Mouse (Mus musculus) embryonic facial prominence, embryonic 11.5 days (tissue): ENCODE results near the gene Zbtb49. TPM values are rescaled to one million over a fixed set of nuclear protein-coding genes. Genes with fewer than 3 reads are reported as not detected.
A peak's percentile ranks its signal among the peaks of the same experiment; 100 is the strongest.

Experiments used
- ATAC-seq: fragments of 200-750 bp; cut with Nextera tagmentation; replicated peaks from 2 replicates; pipeline ENCODE4 v1.8.0; 2017; ENCODE audit warnings: low read depth; ENCODE audit not compliant: insufficient number of reproducible peaks, low FRiP score, low TSS enrichment
- DNase-seq: peaks from one replicate; pipeline ENCODE4 v3.0.0-alpha.2; 2015; ENCODE audit warnings: low spot score
- H3K27ac ChIP-seq: fragments of 300-500 bp; sonication (generic); replicated peaks from 2 replicates; pipeline ENCODE4 v1.5.1; 2014; ENCODE audit warnings: mild to moderate bottlenecking, low read depth, low read length, control low read depth
- H3K27me3 ChIP-seq: fragments of 300-500 bp; sonication (generic); 2 replicates; pipeline ENCODE4 v1.6.1; 2014; ENCODE audit warnings: mild to moderate bottlenecking, low read length, moderate library complexity, mixed read lengths; ENCODE audit not compliant: control insufficient read depth, insufficient read depth
- H3K36me3 ChIP-seq: fragments of 300-500 bp; sonication (generic); replicated peaks from 2 replicates; pipeline ENCODE4 v1.6.1; 2014; ENCODE audit warnings: low read depth, mild to moderate bottlenecking, low read length, moderate library complexity, mixed read lengths; ENCODE audit not compliant: control insufficient read depth, insufficient read depth
- H3K4me1 ChIP-seq: fragments of 300-500 bp; sonication (generic); 2 replicates; pipeline ENCODE4 v1.6.1; 2014; ENCODE audit warnings: low read length, mixed read lengths; ENCODE audit not compliant: control insufficient read depth, insufficient read depth
- H3K4me2 ChIP-seq: fragments of 300-500 bp; sonication (generic); 2 replicates; pipeline ENCODE4 v1.6.1; 2014; ENCODE audit warnings: low read depth, mild to moderate bottlenecking, control low read depth, low read length, moderate library complexity
- H3K4me3 ChIP-seq: fragments of 300-500 bp; sonication (generic); 2 replicates; pipeline ENCODE4 v1.5.1; 2014; ENCODE audit warnings: low read depth, low read length, control low read depth
- H3K9ac ChIP-seq: fragments of 300-500 bp; sonication (generic); replicated peaks from 2 replicates; pipeline ENCODE4 v1.6.1; 2014; ENCODE audit warnings: mild to moderate bottlenecking, control low read depth, low read length
- H3K9me3 ChIP-seq: fragments of 300-500 bp; sonication (generic); replicated peaks from 2 replicates; pipeline ENCODE4 v1.6.1; 2016; ENCODE audit warnings: mild to moderate bottlenecking, low read length, inconsistent platforms, mixed read lengths; ENCODE audit not compliant: control insufficient read depth
- WGBS: fragments of 180-500 bp; shearing (Covaris S2); extraction: QIAGEN DNeasy Blood & Tissue Kit; methylation state at CpG from one replicate; pipeline ENCODE4 v1.1.7; 2014; 5-methylcytosine and 5-hydroxymethylcytosine counted together
- polyA plus RNA-seq: library from polyadenylated mRNA; unstranded; fragments of >200 nt; fragmentation: Nextera tagmentation; extraction: Ambion mirVana; gene quantifications from 2 replicates; pipeline ENCODE4 v1.2.1, GENCODE M21; 2014

Gene Zbtb49
- polyA plus RNA-seq, result 12.1 and 13.4 TPM in 2 replicates

- ATAC-seq (peak; percentile 92), DNase-seq (peak; percentile 92)
- peak within 1 kb of the TSS; percentile 67 for H3K4me2 ChIP-seq
- peak within 1 kb of the TSS; percentile 93 for H3K4me3 ChIP-seq
- peak within 1 kb of the TSS; percentile 41; the same call in 1 of the 2 replicates for H3K27ac ChIP-seq
- WGBS, result under 1% methylated on average over 55 of the region's 55 CpGs
- no peaks in the 10 kb centered on the region for H3K9me3 ChIP-seq
- H3K9ac ChIP-seq, result peak within 1 kb of the TSS; percentile 82
- no peaks in the 10 kb centered on the region for H3K27me3 ChIP-seq
- no peaks in the 10 kb centered on the region for H3K36me3 ChIP-seq
- H3K4me1 ChIP-seq, result peaks cover 4% of the 10 kb centered on the region; the same call in 1 of the 2 replicates
These were observed at the start of gene Zbtb49, which contains the start of gene Lyar for GRCm38 (mm10) chr5:38220328-38220912. Gene Zbtb49 (minus strand): TSS chr5:38220457. Gene Lyar (plus strand): TSS chr5:38220470.

- peak within 1 kb of the TSS; percentile 81 for H3K4me2 ChIP-seq
- no peaks in the 10 kb centered on the region for H3K9me3 ChIP-seq
- peak within 1 kb of the TSS; percentile 71 for H3K27ac ChIP-seq
- no peaks in the 10 kb centered on the region for H3K27me3 ChIP-seq
- ATAC-seq, result 0 out of 2 replicates have a peak, but pooled peaks have one; percentile 7
- H3K9ac ChIP-seq, result peak within 1 kb of the TSS; percentile 86
- peak; percentile 81 for DNase-seq
- WGBS, result under 1% methylated on average over 40 of the region's 40 CpGs
- peak within 1 kb of the TSS; percentile 81 for H3K4me3 ChIP-seq
- H3K4me1 ChIP-seq, result no peaks in the 10 kb centered on the region
- peaks cover 3% of the 10 kb centered on the region for H3K36me3 ChIP-seq
These were observed 39.9 kb upstream of the Zbtb49 start, which contains the start of gene Tmem128 for GRCm38 (mm10) chr5:38260107-38260682. Gene Tmem128 (plus strand): TSS chr5:38260185.

- no peaks in the 10 kb centered on the region for H3K4me1 ChIP-seq
- no peaks in the 10 kb centered on the region for H3K27me3 ChIP-seq
- H3K9ac ChIP-seq, result peak overlapping the region; percentile 86
- H3K27ac ChIP-seq, result peak overlapping the region; percentile 71
- ATAC-seq, result no peak
- DNase-seq, result no peak
- H3K4me3 ChIP-seq, result peak overlapping the region; percentile 81
- peaks cover 3% of the 10 kb centered on the region for H3K36me3 ChIP-seq
- H3K9me3 ChIP-seq, result no peaks in the 10 kb centered on the region
- 42% methylated on average over 9 of the region's 9 CpGs for WGBS
- H3K4me2 ChIP-seq, result peak overlapping the region; percentile 81
These were observed 39.3 kb upstream of the Zbtb49 start for GRCm38 (mm10) chr5:38259455-38260106.

GRCm38 (mm10) chr5:38258773-38259146 lies 38.5 kb upstream of the Zbtb49 start:
- DNase-seq (no peak), ATAC-seq (no peak)
- peaks cover 3% of the 10 kb centered on the region for H3K36me3 ChIP-seq
- 76% methylated on average over 5 of the region's 5 CpGs for WGBS
- H3K27ac ChIP-seq, result no peak overlapping the region
- H3K9me3 ChIP-seq, result no peaks in the 10 kb centered on the region
- H3K4me2 ChIP-seq, result no peak overlapping the region
- no peaks in the 10 kb centered on the region for H3K4me1 ChIP-seq
- H3K9ac ChIP-seq, result no peak overlapping the region
- no peaks in the 10 kb centered on the region for H3K27me3 ChIP-seq
- no peak overlapping the region for H3K4me3 ChIP-seq

GRCm38 (mm10) chr5:38258034-38258772 lies 37.9 kb upstream of the Zbtb49 start:
- Histone ChIP-seq H3K9me3 (no peaks in the 10 kb centered on the region), H3K4me1 (no peaks in the 10 kb centered on the region), H3K27ac (no peak overlapping the region), H3K36me3 (peaks cover 2% of the 10 kb centered on the region), H3K4me2 (no peak overlapping the region), H3K27me3 (no peaks in the 10 kb centered on the region), H3K9ac (no peak overlapping the region), H3K4me3 (no peak overlapping the region)
- DNase-seq (peak; percentile 83), ATAC-seq (peak; percentile 71)
- 37% methylated on average over 8 of the region's 8 CpGs for WGBS

- H3K4me2 ChIP-seq, result no peak overlapping the region
- no peak overlapping the region for H3K27ac ChIP-seq
- H3K36me3 ChIP-seq, result no peaks in the 10 kb centered on the region
- H3K4me1 ChIP-seq, result no peaks in the 10 kb centered on the region
- no peaks in the 10 kb centered on the region for H3K9me3 ChIP-seq
- H3K27me3 ChIP-seq, result no peaks in the 10 kb centered on the region
- no peak overlapping the region for H3K4me3 ChIP-seq
- no peak for DNase-seq
- no peak for ATAC-seq
- H3K9ac ChIP-seq, result no peak overlapping the region
- 86% methylated on average over 1 of the region's 1 CpGs for WGBS
These were observed 36.3 kb upstream of the Zbtb49 start for GRCm38 (mm10) chr5:38256551-38256950.

GRCm38 (mm10) chr5:38255644-38256043 lies 35.4 kb upstream of the Zbtb49 start:
- Histone ChIP-seq H3K36me3 (no peaks in the 10 kb centered on the region), H3K4me1 (no peaks in the 10 kb centered on the region), H3K27ac (no peak overlapping the region), H3K4me2 (no peak overlapping the region), H3K4me3 (no peak overlapping the region), H3K9me3 (no peaks in the 10 kb centered on the region), H3K9ac (no peak overlapping the region), H3K27me3 (no peaks in the 10 kb centered on the region)
- DNase-seq (no peak), ATAC-seq (no peak)
- WGBS, result 89% methylated on average over 3 of the region's 3 CpGs
